Mouse (Mus musculus) urinary bladder, postnatal 10 days (tissue): ENCODE data around the gene Dhdh.
A peak's percentile ranks its signal among the peaks of the same experiment; 100 is the strongest.
"Not testable (repeated sequence)": the region's sequence is repeated elsewhere in the genome, so short reads cannot be mapped to it uniquely, and the experiment has no call there.

ENCODE experiments used
- DNase-seq: peaks from one replicate; pipeline ENCODE4 v3.0.0; 2022; ENCODE audit warnings: low spot score

The Dhdh gene

DNA sequence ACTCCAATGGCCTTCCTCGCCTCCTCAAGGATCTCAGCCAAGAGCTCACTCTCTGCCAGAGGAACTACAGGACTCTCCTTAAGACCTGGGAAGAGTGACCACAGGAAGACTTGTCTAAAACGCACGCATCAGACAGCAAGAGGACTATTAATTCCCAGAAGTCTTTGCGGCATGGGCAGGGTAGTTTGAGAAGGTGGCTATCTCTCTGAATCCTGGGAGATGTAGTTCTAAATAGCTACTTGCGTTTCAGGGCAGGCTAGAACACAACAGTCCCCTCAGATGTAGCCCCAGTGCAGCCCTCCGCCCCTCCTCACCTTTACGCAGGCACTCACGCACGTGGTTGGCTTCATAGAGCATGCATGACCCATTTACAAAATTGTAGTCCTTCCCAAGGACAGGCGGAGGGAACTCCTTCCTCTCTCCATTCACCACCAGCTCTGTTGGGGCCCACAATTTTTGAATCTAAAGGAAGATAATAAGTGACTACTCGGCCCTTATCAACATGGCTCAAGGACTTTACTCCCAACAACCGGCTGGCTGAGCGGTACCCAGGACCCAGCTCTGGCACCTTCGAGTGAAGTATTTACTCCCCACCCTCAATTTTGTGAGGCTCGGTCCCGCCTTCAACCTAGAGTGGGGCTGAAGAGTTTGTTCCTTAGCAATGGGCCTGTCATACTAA lies 13.2 kb downstream of the Dhdh start:
- no peak for DNase-seq

DNA sequence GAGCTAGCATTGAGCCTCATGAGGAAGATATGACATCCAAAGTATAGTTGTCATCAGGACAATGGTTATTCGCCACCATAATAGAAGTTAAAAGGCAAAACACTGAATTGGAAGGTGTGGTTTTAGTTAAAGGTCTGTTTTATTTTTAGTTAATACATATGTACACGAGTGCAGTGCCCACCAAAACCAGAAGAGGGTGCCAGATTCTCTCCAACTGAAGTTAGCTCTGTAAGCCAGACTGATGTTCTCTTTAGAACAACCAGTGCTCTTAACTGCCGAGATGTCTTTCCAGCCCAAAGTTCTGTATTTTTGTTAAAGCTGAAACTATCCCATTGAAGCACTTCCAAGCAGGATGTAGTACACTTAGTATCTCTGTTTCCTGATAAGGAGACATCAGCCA lies 17.7 kb downstream of the Dhdh start:
- no peak for DNase-seq

DNA sequence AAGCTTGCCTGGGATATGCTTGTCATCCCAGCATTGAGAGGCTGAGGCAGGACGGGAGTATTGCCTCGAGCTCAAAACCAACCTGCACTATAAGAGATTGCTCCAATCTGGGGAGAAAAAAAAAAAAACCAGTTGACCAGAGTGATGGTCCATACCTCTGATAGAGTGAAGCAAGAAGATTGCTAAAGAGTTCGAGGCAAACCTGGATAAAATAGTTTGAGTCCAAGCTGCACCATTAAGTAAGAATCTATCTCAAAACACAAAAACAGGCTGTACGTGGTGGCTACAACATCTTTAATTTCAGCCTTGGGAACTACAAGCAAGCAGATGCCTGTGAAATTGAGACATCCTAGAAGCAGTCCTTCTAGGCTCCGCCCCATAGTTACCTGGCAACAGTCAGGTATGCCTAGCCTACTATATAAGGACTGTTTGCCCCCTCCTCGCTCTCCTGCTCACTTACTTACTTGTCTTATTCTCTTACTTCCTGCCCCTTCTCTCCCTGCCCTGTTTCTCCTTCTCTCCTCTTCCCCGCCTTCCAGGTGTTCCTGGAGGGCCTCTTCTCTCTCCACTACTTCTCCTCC lies 21.4 kb downstream of the Dhdh start:
- no peak for DNase-seq

DNA sequence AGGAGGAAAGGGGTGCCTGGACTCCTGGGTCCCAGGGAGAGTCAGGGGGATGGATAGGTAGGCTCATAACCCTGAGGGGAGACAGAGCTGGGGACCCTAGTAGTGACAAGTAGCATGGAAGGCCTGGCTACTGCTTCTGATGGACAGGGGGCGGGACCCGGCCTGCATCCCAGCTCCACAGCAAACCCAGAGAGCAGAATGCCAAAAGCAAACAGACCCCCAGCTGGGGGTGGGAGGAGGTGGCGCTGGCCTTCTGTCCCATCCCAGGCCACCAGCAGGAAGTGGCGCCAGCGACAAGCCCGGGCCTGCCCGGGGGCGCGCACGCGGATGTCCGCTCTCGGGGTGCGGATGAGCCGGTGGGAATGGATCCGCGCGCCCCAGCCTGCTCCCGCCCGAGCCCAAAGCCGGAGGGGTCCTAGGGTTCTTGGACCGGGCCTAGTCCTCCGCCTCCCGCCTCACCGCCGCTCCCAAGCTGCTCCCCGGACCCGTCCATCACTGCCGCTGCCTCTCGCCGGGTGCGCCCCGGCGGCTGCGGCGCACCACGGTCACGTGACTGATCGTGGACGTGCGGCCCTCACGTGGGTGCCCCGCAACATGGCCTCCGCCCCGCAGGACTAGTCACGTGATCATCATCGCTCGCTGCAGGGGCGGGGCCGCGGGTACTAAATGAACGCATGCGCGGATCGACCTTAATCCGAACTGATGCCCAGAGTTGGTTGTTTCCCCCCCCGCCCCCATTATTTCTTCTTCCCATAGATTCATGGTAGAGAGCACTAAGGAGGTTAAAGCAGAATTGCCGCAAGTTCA lies 22.1 kb downstream of the Dhdh start, which contains the start of gene Bax:
Gene Bax (minus strand): TSS at position 616 of the 807 bp plus-strand sequence.
- peak; percentile 84 for DNase-seq

DNA sequence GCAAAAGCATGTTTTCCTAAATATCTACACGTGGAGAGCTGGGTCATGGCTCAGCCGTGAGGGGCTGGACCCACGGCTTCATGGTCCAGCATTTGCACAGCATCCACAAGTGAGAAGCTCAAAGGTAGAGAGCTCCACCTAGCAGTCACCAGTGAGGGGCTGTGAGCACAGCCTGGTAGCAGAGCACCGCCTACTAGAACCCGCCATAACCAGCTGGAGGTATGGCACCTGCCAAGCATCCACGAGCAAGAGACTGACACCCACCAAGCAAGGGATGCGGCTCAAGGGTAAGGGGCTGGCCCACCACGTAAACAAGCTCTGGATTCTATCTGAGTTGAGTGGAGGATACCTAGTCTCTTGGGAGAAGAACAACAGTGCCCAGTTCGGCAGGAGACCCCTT lies 23.1 kb downstream of the Dhdh start:
- no peak for DNase-seq

DNA sequence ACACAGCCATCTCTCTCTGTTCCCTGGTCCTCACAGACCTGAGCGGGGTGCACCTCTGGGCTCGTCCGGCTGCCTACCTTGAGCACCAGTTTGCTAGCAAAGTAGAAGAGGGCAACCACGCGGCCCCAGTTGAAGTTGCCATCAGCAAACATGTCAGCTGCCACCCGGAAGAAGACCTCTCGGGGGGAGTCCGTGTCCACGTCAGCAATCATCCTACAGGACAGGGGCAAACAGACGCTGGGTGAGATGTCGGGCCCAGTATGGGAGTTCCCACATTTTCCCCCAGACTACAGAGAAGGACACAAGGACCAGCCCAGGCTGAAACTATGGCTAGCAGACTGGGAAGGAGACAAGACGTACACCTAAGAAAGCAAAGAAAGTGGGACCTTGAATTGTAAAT lies 23.5 kb downstream of the Dhdh start:
- no peak for DNase-seq

DNA sequence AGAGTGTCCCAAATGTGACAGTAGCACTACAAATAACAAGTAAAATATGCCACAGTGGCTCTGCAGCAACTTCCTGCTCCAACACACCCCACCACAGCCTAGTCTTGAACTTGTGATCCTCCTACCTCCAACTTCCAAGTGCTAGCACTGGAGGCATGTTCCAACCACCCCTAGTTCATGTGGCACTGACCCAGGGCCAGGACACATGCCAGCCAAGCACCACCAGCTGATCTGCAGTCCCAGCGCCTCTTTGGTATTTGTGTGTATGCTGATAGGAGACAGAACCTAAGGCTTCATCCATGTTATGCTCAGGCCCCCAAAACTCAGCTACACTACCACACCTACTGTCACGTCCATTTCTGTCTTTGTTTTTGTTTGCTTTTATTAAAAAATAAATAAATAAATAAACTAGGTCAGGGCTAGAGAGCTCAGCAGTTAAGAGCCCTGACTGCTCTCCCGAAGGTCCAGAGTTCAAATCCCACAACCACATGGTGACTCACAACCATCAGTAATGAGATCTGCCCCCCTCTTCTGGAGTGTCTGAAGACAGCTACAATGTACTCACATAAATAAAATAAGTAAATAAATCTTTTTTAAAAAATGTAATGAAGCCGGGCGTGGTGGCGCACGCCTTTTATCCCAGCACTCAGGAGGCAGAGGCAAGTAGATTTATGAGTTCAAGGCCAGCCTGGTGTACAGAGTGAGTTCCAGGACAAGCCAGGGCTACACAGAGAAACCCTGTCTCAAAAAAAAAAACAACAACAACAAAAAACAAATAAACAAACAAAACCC lies 24.4 kb downstream of the Dhdh start:
- no peak for DNase-seq

DNA sequence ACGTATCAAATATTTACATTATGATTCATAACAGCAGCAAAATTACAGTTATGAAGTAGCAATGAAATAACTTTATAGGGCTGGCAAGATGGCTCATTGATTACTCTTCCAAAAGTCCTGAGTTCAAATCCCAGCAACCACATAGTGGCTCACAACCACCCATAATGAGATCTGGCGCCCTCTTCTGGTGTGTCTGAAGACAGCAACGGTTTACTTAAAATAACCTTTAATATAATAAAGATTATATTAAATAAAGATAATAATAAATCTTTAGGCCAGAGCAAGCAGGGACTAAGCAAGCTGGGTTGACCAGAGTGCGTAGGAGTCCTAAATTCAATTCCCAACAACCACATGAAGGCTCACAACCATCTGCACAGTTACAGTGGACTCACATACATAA lies 25.7 kb downstream of the Dhdh start:
- DNase-seq: not testable (repeated sequence)

DNA sequence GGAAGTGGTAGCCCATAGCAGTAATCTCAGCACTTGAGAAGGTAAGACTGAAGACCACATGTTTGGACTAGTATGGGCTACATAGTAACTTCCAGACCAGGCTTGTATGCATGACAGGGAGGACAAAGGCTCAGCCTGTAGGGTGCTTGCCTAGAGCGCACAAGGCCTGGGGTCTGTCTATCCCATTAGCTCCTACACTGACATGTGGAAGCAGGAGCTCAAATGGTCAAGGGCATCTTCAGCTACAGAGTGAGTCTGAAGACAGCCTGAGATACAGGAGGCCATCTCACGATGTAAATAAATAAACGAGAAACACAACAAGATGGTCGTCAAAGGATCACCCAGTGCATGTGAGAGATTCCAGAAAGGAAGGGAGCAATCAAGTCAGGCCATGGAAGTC lies 26.3 kb downstream of the Dhdh start:
- no peak for DNase-seq

DNA sequence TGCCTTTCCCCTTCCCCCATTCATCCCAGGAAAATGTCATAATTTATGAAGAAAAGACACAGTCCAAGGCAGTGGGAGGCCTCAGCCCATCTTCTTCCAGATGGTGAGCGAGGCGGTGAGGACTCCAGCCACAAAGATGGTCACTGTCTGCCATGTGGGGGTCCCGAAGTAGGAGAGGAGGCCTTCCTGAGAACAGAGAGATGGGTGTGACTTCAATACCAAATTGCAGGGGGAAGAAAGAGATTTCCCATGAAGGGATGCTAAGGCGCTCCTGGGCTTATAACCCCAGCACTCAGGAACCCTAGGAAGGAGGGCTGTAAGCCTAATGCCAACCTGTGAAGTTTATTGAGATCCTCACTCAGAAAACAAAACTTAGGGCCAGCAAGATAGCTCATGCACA lies 26.8 kb downstream of the Dhdh start:
- DNase-seq: no peak

DNA sequence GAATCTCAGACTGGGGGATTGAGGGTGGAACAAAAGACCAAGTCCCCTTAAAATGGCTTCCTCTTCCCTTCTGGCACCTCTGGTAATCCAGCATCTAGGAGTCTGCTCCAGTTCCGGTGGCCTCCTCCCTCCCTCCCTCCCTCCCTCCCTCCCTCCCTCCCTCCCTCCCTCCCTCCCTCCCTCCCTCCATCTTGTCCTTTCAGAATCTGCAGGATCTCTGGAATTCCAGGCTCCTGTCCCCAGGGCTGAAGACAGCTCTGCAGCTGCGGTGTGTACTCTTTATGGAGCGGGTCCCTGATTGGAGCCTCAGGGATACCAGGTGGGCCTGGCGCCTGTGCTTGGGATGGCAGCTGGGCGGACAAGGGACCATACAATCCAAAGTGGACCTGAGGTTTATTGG lies 27.3 kb downstream of the Dhdh start:
- no peak for DNase-seq

DNA sequence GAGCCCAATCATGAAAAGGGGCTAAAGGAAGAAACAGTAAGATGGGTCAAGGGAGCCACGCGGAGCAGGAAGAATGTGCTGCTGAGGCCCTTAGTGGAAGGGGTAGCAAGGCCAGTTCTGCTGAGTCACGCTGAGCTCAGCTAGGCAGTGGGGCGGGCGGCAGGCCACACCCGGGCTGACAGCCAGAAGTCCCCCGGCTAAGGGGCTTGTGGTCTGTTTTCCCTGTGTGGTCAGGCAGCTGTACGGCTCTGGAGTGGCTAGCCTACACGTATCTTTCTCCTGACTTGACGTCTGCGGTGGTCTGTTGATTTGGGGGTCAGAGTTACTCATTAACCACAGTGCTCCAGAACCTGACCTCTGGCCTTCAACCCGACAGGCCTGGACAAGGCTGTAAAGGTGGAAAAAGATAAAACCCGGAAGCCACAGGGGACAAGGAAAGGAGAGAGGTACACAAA lies 27.7 kb downstream of the Dhdh start:
- no peak for DNase-seq

DNA sequence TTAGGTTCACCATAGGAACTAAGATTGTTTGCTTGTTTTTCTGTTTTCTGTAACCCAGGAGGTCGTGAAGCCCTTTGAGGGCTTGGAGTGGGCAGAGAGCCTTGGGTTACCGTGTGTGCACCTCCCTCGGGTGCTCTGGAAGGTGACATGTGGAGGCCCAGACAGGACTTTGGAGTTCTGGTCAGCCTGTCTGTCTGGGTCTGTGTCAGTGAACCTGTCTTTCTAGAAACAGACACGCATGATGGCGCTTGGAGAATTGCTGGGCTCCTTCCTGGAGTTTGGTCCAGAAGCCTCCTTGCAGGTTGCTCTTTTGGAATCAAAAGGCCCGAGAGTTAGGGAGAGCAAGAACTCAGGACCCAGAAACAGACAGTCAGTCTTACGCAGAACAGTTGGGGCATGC lies 28.2 kb downstream of the Dhdh start:
- DNase-seq: no peak

DNA sequence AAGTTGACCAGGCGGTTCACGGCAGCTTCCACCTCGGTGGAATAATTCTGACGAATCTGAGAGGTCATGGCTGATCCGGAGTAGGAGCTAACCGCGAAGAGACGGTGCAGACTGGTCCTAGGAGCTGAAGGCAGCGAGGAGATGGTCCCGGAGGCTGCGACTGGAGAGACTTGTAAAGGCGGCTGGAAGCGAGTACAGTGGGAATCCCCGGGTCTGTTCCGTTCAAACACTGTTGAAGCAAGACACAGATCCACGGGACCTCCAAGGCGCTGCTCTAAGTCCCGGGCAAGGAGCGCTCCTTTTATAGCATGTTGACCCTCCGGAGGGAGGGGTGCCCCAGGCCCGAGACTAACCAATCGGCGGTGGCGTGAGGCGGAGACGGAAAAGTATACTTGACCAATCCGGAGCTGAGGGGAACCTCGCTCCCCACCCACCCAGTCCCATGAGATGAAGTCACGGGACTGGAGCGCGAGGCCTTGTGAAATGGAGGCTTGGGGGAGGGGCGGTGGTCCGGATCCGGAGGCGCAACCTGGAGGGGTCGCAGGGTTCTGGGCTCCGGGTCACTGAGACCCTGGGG lies 29.0 kb downstream of the Dhdh start, which contains the start of gene Ftl1:
Gene Ftl1 (minus strand): TSS at position 321 of the 577 bp plus-strand sequence.
- peak; percentile 92 for DNase-seq

DNA sequence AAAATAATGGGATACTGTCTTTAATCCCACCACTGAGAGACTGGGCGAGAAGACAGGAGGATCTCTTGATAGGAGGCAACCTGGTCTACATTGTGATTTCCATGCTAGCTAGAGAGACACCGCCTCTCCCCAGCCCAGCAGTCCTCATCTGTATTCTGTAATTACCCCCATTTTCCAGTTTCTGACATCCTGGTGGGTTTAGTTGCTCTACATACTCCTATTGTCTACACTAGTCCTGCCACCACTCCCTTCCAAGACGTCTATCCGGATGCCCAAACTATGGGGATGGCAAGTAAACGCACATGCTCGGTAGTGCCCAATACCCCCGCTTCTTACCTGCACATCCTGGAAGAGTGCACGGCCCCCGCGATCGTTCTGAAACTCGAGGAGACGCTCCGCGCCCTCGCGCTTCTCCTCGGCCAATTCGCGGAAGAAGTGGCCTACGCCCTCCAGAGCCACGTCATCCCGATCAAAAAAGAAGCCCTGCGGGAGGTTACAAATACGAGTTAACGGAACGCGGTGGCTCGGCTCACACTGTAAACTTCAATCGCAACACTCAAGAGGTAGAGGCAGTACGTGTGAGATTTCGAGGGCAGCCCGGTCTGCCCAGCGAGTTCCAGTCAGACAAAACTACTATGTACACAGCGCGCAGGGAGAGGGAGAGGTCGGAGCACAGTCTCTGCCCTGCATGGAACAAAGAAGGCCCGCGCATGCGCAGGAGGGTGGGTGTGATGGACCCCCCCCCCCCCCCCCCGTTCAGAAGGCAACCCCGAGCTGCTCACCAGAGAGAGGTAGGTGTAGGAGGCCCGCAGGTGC lies 29.6 kb downstream of the Dhdh start:
- DNase-seq: peak; percentile 58

DNA sequence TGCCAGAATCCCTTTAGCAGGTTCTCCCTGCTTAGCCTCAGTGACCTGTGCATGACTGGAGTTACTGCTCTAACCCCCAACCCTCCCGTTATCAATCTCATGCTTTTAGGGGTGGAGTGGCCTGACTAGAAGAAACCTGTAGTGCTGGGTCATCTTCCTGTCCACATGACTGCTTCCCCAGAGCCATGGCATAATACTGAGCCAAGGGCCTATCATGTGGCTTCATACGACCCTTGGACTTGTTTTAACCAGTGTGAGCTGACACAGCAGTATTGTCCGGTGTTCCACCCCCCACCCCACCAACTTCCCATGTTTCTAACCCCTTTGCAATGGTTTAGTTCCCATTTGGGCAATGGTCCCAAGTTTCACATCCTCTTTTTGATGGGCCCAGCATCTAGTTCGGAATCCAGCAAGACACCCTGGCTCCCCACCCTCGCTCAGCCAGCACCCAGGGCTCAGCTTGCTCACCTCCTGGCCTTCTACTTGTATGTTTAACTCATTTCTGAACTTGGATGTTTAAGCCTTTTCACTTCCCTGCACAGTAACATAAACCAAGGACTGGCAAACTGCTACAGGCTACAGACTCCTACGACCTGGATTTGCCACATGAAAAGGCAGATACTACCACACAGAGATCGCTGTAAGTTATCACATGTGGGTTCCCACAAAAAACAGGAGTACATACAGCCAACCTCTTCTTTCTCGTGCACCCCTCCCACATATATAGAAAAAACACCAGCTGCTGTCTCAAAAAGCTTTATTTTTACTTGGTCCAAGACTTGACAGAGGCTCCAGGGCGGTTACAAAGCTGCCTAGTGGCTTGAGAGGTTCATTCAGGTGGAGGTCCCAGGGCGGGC lies 31.2 kb downstream of the Dhdh start:
- no peak for DNase-seq

DNA sequence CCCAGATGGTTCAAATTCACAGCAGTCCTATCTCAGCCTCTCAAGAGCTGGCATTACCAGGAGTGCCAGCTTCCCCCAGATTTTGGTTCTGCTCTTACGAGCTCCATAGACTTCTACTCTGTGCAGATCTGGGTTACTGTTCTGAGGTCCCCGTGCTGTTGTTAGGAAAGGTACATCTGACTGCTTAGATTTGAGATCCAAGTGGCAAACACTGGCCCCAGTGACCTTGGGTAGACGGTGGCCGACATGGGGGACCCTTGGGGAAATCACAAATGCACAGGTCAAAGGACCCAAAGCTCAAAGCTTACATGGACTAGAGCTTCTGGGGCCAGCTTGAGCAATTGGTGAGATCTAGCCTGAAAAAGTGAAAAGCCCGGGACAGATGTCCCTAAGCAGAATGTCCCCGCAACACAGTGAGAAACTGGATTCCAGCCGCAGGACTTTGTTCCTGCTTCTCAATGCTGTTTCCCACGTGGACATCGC lies 31.8 kb downstream of the Dhdh start:
- no peak for DNase-seq

DNA sequence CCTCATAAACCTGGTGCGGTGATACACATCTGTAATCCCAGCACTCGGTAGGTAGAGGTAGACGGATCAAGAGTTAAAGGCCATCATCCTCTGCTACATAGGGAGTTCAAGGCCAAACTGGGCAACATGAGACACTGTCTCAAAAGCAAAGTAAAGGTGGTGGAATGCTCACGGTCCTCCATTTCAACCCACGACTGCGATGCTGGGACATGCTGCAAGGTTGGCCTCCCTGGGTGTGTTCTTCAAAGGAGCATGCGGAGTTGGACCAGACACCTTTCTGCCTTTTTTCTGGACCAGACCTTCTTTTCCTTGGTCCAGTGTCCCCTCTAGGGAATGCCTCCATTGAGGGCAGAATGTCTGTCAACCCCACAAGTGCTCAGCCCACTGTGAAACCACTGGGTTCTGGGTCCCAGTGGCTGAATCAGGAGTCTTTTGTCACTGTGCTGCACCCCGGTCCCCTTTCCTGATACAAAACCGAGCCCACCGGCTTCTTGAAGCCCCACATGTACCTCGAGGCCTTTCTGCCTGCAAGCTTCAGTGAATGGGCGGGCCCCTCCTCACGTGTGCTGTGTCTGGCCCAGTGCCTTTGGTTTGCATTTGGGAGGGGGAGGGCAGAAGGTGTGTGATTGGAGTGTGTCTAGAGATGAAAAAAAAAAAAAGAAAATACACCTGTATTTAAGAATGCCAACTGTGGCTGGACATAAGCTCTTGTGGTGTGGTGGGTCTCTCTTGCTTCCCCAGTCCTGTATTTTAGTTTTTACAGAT lies 32.5 kb downstream of the Dhdh start:
- DNase-seq: no peak

DNA sequence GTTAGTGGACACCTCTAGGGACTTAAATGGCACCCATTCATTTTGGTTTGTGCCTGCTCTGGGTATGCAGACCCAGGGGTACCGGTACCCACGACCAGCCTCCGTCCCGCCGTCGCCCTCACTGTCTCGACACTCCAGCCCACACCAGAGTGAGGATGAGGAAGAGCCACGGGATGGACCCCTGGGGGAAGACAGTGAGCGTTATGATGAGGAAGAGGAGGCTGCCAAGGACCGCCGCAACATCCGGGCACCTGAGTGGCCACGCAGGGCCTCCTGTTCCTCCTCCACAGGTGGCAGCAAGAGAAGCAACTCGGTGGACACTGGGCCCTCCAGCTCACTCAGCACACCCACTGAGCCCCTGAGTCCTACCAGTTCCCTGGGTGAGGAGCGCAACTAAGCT lies 33.6 kb downstream of the Dhdh start:
- no peak for DNase-seq
